Mouse (Mus musculus) monocyte, adult 59 days (primary cell): ENCODE results near the gene Gm21820. TPM values are rescaled to one million over a fixed set of nuclear protein-coding genes. Genes with fewer than 3 reads are reported as not detected.

ENCODE experiments used
- total RNA-seq, 2 experiments: library from RNA; stranded (reverse); gene quantifications; one replicate each; pipeline ENCODE4 v1.2.4; 2023

The Gm21820 gene
- total RNA-seq: not detected

GRCm38 (mm10) chrY:5249341-5249740, at the start of gene Gm21820:
Gene Gm21820 (minus strand): TSS chrY:5249441.

Other genes starting within 250 kb of the Gm21820 start
- not detected for gene Gm20918, start 205.5 kb downstream of the Gm21820 start, total RNA-seq